9 mouse cellular contexts compared by ENCODE assay signal in genomic region chr15:100198983-100199745, GRCm38 (mm10). TPM values are rescaled to one million over a fixed set of nuclear protein-coding genes. Genes with fewer than 3 reads are reported as not detected.
A peak's percentile ranks its signal among the peaks of the same experiment; 100 is the strongest.
DNase-seq lines count a peak whose midpoint lies in the region; ATAC-seq and TF ChIP-seq lines count a peak whose summit lies in the region.
"Had no signal": no experiment of that assay in that cellular context is flagged by ENCODE, and none has a peak within 500 bp of the region (broad histone marks: within the 10 kb centered on the region; RNA-seq: fewer than 3 reads in every experiment).

No protein-coding gene starts in this region.

- peaks cover 87% of the 10 kb centered on the region for H3K36me3 ChIP-seq in forebrain, postnatal 0 days (ENCODE audit: insufficient read depth)
- H3K36me3 ChIP-seq in forebrain, embryonic 12.5 days (replicated peaks) = peaks cover 85% of the 10 kb centered on the region
- H3K36me3 ChIP-seq in heart, embryonic 10.5 days = peaks cover 81% of the 10 kb centered on the region
- peaks cover 91% of the 10 kb centered on the region for H3K36me3 ChIP-seq in forebrain, embryonic 14.5 days (ENCODE audit: control insufficient read depth, insufficient read depth, low read length)

- H3K4me2 ChIP-seq in forebrain, postnatal 0 days (ENCODE audit: low read depth) = no peak overlapping the region
- H3K4me2 ChIP-seq in forebrain, embryonic 12.5 days = no peak overlapping the region
- no peak overlapping the region for H3K4me2 ChIP-seq in forebrain, embryonic 14.5 days (ENCODE audit: low read length)
- H3K4me2 ChIP-seq: kidney, embryonic 15.5 days had no signal

- WGBS in forebrain, postnatal 0 days = 85% methylated on average over 11 of the region's 11 CpGs
- 92% methylated on average over 11 of the region's 11 CpGs for WGBS in forebrain, embryonic 12.5 days
- 74% methylated on average over 11 of the region's 11 CpGs for WGBS in heart, embryonic 10.5 days
- 90% methylated on average over 11 of the region's 11 CpGs for WGBS in forebrain, embryonic 14.5 days

- TF ChIP-seq CTCF in forebrain, postnatal 0 days (IDR thresholded peaks at IDR 0.05; ENCODE audit: low read depth) = 0 out of 2 replicates have a peak, but pooled peaks have one; percentile 7

- H3K27me3 ChIP-seq in forebrain, postnatal 0 days (ENCODE audit: insufficient read depth, low read length) = no peaks in the 10 kb centered on the region
- no peaks in the 10 kb centered on the region for H3K27me3 ChIP-seq in forebrain, embryonic 12.5 days
- no peaks in the 10 kb centered on the region for H3K27me3 ChIP-seq in heart, embryonic 10.5 days (ENCODE audit: insufficient read depth, poor library complexity, severe bottlenecking)
- no peaks in the 10 kb centered on the region for H3K27me3 ChIP-seq in forebrain, embryonic 14.5 days (replicated peaks; ENCODE audit: control insufficient read depth, insufficient read depth, low read length)
- H3K27me3 ChIP-seq: kidney, embryonic 15.5 days had no signal

- DNase-seq in forebrain, postnatal 0 days = no peak
- peak; percentile 34 to 59 for DNase-seq in right cerebral cortex, adult 2 months (ENCODE audit: low spot score in 2 of 2)
- no peak for DNase-seq in right cerebral cortex, postnatal 25 days
- DNase-seq in heart, embryonic 10.5 days (ENCODE audit: low spot score) = no peak
- no peak for DNase-seq in Muller cell, postnatal 12 days (ENCODE audit: inconsistent ontology term)
- DNase-seq in forebrain, embryonic 14.5 days (ENCODE audit: low spot score) = no peak
- no peak for DNase-seq in urinary bladder, postnatal 25 days (ENCODE audit: low spot score)

- ATAC-seq in forebrain, postnatal 0 days = no peak; the same call in 1 of the 2 replicates
- no peak for ATAC-seq in forebrain, embryonic 12.5 days (ENCODE audit: low FRiP score)
- ATAC-seq in forebrain, embryonic 14.5 days = no peak

- no peaks in the 10 kb centered on the region for H3K4me1 ChIP-seq in forebrain, postnatal 0 days (ENCODE audit: insufficient read depth)
- H3K4me1 ChIP-seq in forebrain, embryonic 12.5 days = no peaks in the 10 kb centered on the region
- peaks cover 38% of the 10 kb centered on the region for H3K4me1 ChIP-seq in heart, embryonic 10.5 days
- H3K4me1 ChIP-seq in forebrain, embryonic 14.5 days (ENCODE audit: control insufficient read depth, insufficient read depth, low read length) = no peaks in the 10 kb centered on the region
- H3K4me1 ChIP-seq: kidney, embryonic 15.5 days had no signal

- no peak overlapping the region for H3K9ac ChIP-seq in forebrain, postnatal 0 days
- H3K9ac ChIP-seq in forebrain, embryonic 12.5 days = no peak overlapping the region
- H3K9ac ChIP-seq in forebrain, embryonic 14.5 days (ENCODE audit: low read length) = no peak overlapping the region
- H3K9ac ChIP-seq: kidney, embryonic 15.5 days had no signal

- H3K4me3 ChIP-seq in forebrain, postnatal 0 days (ENCODE audit: low read depth, low read length) = no peak overlapping the region
- no peak overlapping the region for H3K4me3 ChIP-seq in forebrain, embryonic 12.5 days (replicated peaks)
- no peak overlapping the region for H3K4me3 ChIP-seq in heart, embryonic 10.5 days
- no peak overlapping the region for H3K4me3 ChIP-seq in forebrain, embryonic 14.5 days (ENCODE audit: low read depth, low read length)
- H3K4me3 ChIP-seq: kidney, embryonic 15.5 days had no signal

- H3K27ac ChIP-seq in forebrain, postnatal 0 days (ENCODE audit: low read depth, low read length) = no peak overlapping the region
- H3K27ac ChIP-seq in forebrain, embryonic 12.5 days = no peak overlapping the region
- H3K27ac ChIP-seq in heart, embryonic 10.5 days = peak overlapping the region; percentile 74
- no peak overlapping the region for H3K27ac ChIP-seq in forebrain, embryonic 14.5 days (ENCODE audit: low read depth, low read length)
- H3K27ac ChIP-seq: kidney, embryonic 15.5 days had no signal

- H3K9me3 ChIP-seq in forebrain, postnatal 0 days (ENCODE audit: low read length) = no peaks in the 10 kb centered on the region
- H3K9me3 ChIP-seq in forebrain, embryonic 12.5 days = no peaks in the 10 kb centered on the region
- no peaks in the 10 kb centered on the region for H3K9me3 ChIP-seq in heart, embryonic 10.5 days
- no peaks in the 10 kb centered on the region for H3K9me3 ChIP-seq in forebrain, embryonic 14.5 days (replicated peaks; ENCODE audit: control insufficient read depth, low read length)
- H3K9me3 ChIP-seq: kidney, embryonic 15.5 days had no signal

RNA-seq across cellular contexts. Expression of gene Atf1, which starts 28.5 kb away (rescaled TPM):
- total RNA-seq in forebrain, postnatal 0 days (2014; rRNA removed) = 5.4 and 5.6 TPM in 2 replicates
- 4.6 and 9.2 TPM in 2 replicates for polyA plus RNA-seq in forebrain, postnatal 0 days (2015; fragmentation: Nextera tagmentation; extraction: Ambion mirVana)
- 34.3 TPM in 2 replicates for polyA plus RNA-seq in forebrain, embryonic 12.5 days (2016; fragmentation: Nextera tagmentation; extraction: Ambion mirVana)
- 36.0 and 36.1 TPM in 2 replicates for polyA plus RNA-seq in heart, embryonic 10.5 days (2016; fragmentation: Nextera tagmentation; extraction: Ambion mirVana)
- polyA plus RNA-seq in forebrain, embryonic 14.5 days (2014; fragmentation: Nextera tagmentation; extraction: Ambion mirVana) = 10.3 and 12.1 TPM in 2 replicates

Comparison
In these comparisons a context has a peak if more than half of its experiments do, and no peak if none do; other contexts are left out.
1. DNase-seq: peak in right cerebral cortex, adult 2 months (2 of 2); none in forebrain, postnatal 0 days (single experiment), right cerebral cortex, postnatal 25 days (single experiment), heart, embryonic 10.5 days (single experiment), Muller cell, postnatal 12 days (single experiment), forebrain, embryonic 14.5 days (single experiment) and urinary bladder, postnatal 25 days (single experiment).